Mouse (Mus musculus) liver, embryonic 13.5 days (tissue): Measurements from ENCODE around the gene Ddx39. TPM values are rescaled to one million over a fixed set of nuclear protein-coding genes. Genes with fewer than 3 reads are reported as not detected.

Source experiments
- ATAC-seq: fragments of 200-750 bp; cut with Nextera tagmentation; 2 replicates; pipeline ENCODE4 v1.8.0; 2017; ENCODE audit warnings: low read depth, mild to moderate bottlenecking, moderate number of reproducible peaks, moderate library complexity
- DNase-seq: peaks from one replicate; pipeline ENCODE4 v3.0.0; 2022
- H3K27ac ChIP-seq: fragments of 300-500 bp; sonication (generic); 2 replicates; pipeline ENCODE4 v1.5.1; 2015; ENCODE audit warnings: moderate library complexity, mild to moderate bottlenecking, inconsistent platforms
- H3K27me3 ChIP-seq: fragments of 300-500 bp; sonication (generic); 2 replicates; pipeline ENCODE4 v1.6.1; 2015; ENCODE audit warnings: mild to moderate bottlenecking, inconsistent platforms
- H3K36me3 ChIP-seq: fragments of 300-500 bp; sonication (generic); 2 replicates; pipeline ENCODE4 v1.6.1; 2015; ENCODE audit warnings: mild to moderate bottlenecking, inconsistent platforms
- H3K4me1 ChIP-seq: fragments of 300-500 bp; sonication (generic); replicated peaks from 2 replicates; pipeline ENCODE4 v1.6.1; 2015; ENCODE audit warnings: inconsistent platforms
- H3K4me2 ChIP-seq: fragments of 300-500 bp; sonication (generic); 2 replicates; pipeline ENCODE4 v1.6.1; 2015; ENCODE audit warnings: inconsistent platforms, mild to moderate bottlenecking, moderate library complexity
- H3K4me3 ChIP-seq: fragments of 300-500 bp; sonication (generic); replicated peaks from 2 replicates; pipeline ENCODE4 v1.5.1; 2015; ENCODE audit warnings: mild to moderate bottlenecking, inconsistent platforms
- H3K9ac ChIP-seq: fragments of 300-500 bp; sonication (generic); 2 replicates; pipeline ENCODE4 v1.6.1; 2015; ENCODE audit warnings: mild to moderate bottlenecking, inconsistent platforms
- H3K9me3 ChIP-seq: fragments of 300-500 bp; sonication (generic); replicated peaks from 2 replicates; pipeline ENCODE4 v1.6.1; 2016; ENCODE audit warnings: inconsistent platforms
- WGBS: fragments of 180-500 bp; shearing (Covaris S2); methylation state at CpG from one replicate; pipeline ENCODE4 v1.1.7; 2015; ENCODE audit not compliant: insufficient replicate concordance; 5-methylcytosine and 5-hydroxymethylcytosine counted together
- polyA plus RNA-seq: library from polyadenylated mRNA; unstranded; fragments of >200 nt; fragmentation: Nextera tagmentation; extraction: Ambion mirVana; gene quantifications from 2 replicates; pipeline ENCODE4 v1.2.1, GENCODE M21; 2015

Gene Ddx39
- polyA plus RNA-seq, 1 experiment from 2014 or later, result 294 TPM

DNA sequence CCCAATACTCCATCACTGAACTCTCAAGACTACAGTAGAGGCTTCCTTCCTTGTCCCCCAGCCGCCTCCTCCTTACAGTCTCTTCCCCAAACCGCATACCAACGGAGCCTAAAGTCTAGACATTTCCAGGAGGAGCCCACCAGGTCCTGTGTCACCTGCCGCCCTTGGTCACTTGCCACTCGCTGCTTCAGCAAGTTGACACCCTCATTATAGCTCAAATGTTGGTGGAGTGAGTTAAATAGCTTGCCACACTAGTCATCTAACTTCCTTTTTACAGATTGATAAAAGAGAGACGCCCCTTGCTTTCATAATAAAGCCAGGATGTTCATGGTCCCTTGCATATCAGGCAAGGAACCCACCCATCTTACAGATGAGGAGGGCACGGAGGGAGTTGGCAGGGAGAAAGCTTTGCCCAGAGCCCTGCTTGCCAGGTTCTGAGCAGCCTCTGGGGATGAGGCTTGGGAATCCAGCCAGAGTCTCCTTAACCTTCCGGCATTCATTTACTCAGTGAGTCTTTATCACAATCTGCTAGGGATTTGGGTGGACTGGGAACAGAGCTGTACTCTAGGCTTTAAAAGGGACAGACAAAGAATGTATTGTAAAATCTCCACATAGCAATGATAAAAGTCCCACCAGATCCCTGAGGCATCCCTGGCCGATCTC is 14.4 kb upstream of the Ddx39 start:
- peaks cover 50% of the 10 kb centered on the region for H3K4me1 ChIP-seq
- H3K36me3 ChIP-seq, result no peaks in the 10 kb centered on the region
- no peak overlapping the region for H3K27ac ChIP-seq
- H3K9me3 ChIP-seq, result no peaks in the 10 kb centered on the region
- ATAC-seq (no peak), DNase-seq (no peak)
- WGBS, result 65% methylated on average over 9 of the region's 9 CpGs
- 0 out of 2 replicates have a peak, but pooled peaks cover 3% of the 10 kb centered on the region for H3K27me3 ChIP-seq
- no peak overlapping the region for H3K4me3 ChIP-seq
- no peak overlapping the region for H3K4me2 ChIP-seq
- H3K9ac ChIP-seq, result no peak overlapping the region

DNA sequence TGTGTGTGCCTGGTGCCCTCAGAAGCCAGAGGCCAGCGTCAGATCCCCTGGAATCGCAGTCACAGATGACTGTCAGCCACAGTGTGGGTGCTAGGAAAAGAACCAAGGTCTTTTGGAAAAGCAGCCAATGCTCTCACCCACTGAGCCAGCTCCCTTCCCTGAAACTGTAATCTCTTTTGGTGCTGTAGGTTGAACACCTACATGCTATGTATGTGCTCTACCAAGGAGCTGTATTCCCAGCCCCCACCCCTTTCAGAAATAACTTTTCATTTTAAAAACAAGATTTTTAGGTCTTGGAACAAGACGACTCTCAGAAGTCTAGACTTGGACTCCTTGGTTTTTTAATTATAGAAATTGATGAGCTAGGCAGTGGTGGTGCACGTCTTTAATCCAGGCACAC is 11.6 kb upstream of the Ddx39 start:
- H3K9me3 ChIP-seq, result no peaks in the 10 kb centered on the region
- H3K27me3 ChIP-seq, result 0 out of 2 replicates have a peak, but pooled peaks cover 3% of the 10 kb centered on the region
- ATAC-seq, result no peak
- no peak overlapping the region for H3K4me3 ChIP-seq
- H3K36me3 ChIP-seq, result no peaks in the 10 kb centered on the region
- peaks cover 21% of the 10 kb centered on the region for H3K4me1 ChIP-seq
- H3K4me2 ChIP-seq, result no peak overlapping the region
- H3K27ac ChIP-seq, result no peak overlapping the region
- WGBS, result 62% methylated on average over 4 of the region's 4 CpGs
- no peak overlapping the region for H3K9ac ChIP-seq
- DNase-seq, result no peak

GRCm38 (mm10) chr8:83706411-83706810 is 8.6 kb upstream of the Ddx39 start:
- H3K27ac ChIP-seq, result no peak overlapping the region

DNA sequence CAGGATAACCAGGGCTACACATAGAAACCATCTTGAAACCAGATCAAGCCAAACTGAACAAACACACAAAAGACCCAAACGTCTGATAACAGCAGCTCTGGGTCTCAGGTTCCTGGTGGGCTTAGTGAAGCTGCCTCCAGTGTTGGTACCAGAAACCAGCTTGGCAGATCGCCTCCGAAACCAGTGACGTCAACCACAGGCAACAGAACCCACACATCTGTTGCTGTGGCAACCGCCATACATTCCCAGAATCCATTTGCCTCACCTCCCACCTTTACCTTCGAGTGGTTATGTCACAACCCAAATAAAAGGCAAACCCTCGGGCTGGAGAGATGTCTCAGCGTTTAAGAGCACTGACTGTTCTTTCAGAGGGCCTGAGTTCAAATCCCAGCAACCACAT is 7.4 kb upstream of the Ddx39 start:
- DNase-seq (no peak), ATAC-seq (no peak)
- Histone ChIP-seq H3K9me3 (no peaks in the 10 kb centered on the region), H3K36me3 (no peaks in the 10 kb centered on the region), H3K4me1 (no peaks in the 10 kb centered on the region), H3K27me3 (0 out of 2 replicates have a peak, but pooled peaks cover 3% of the 10 kb centered on the region), H3K9ac (no peak overlapping the region), H3K27ac (no peak overlapping the region), H3K4me2 (no peak overlapping the region), H3K4me3 (no peak overlapping the region)
- 58% methylated on average over 8 of the region's 8 CpGs for WGBS

More at GRCm38 (mm10) chr8:83706411-83706810, 8.6 kb upstream of the Ddx39 start:
- H3K4me3 ChIP-seq, result no peak overlapping the region
- H3K9ac ChIP-seq, result no peak overlapping the region
- no peak for ATAC-seq
- no peaks in the 10 kb centered on the region for H3K4me1 ChIP-seq
- H3K9me3 ChIP-seq, result no peaks in the 10 kb centered on the region
- DNase-seq, result no peak
- no peak overlapping the region for H3K4me2 ChIP-seq
- H3K27me3 ChIP-seq, result 0 out of 2 replicates have a peak, but pooled peaks cover 3% of the 10 kb centered on the region
- WGBS, result 48% methylated on average over 5 of the region's 5 CpGs
- H3K36me3 ChIP-seq, result no peaks in the 10 kb centered on the region

DNA sequence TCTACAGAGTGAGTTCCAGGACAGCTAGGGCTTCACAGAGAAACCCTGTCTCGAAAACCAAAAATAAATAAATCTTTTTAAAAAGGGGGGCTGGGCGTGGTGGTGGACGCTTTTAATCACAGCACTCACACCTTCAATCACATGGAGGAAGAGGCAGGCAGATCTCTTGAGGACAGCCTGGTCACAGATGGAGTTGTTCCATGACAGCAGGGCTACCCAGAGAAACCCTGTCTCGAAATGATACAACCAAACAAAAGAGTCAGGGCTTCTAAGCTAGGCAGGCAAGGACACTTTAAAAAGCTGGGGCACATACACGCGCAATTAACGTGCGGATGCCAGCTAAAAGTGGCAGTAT is 324 bp upstream of the Ddx39 start:
- H3K27me3 ChIP-seq, result no peaks in the 10 kb centered on the region
- peaks cover 38% of the 10 kb centered on the region for H3K4me1 ChIP-seq
- no peaks in the 10 kb centered on the region for H3K9me3 ChIP-seq
- DNase-seq (no peak), ATAC-seq (no peak; the same call in 1 of the 2 replicates)
- peaks cover 10% of the 10 kb centered on the region for H3K36me3 ChIP-seq
- 10% methylated on average over 8 of the region's 8 CpGs for WGBS
- H3K4me3 ChIP-seq, result peak overlapping the region; percentile 95
- H3K27ac ChIP-seq, result peak overlapping the region; percentile 26; the same call in 1 of the 2 replicates
- H3K9ac ChIP-seq, result peak overlapping the region; percentile 31
- H3K4me2 ChIP-seq, result peak overlapping the region; percentile 78

- peak overlapping the region; percentile 78 for H3K4me2 ChIP-seq
- H3K4me3 ChIP-seq, result peak overlapping the region; percentile 95
- WGBS, result under 1% methylated on average over 17 of the region's 17 CpGs
- H3K27ac ChIP-seq, result peak overlapping the region; percentile 93
- H3K9me3 ChIP-seq, result no peaks in the 10 kb centered on the region
- DNase-seq, result no peak
- peaks cover 38% of the 10 kb centered on the region for H3K4me1 ChIP-seq
- ATAC-seq, result no peak
- H3K36me3 ChIP-seq, result peaks cover 22% of the 10 kb centered on the region
- peak overlapping the region; percentile 92 for H3K9ac ChIP-seq
- no peaks in the 10 kb centered on the region for H3K27me3 ChIP-seq
These were observed 794 bp downstream of the Ddx39 start for GRCm38 (mm10) chr8:83715771-83716170.

GRCm38 (mm10) chr8:83716563-83716962 is 1.6 kb downstream of the Ddx39 start:
- peak; percentile 4; the same call in 1 of the 2 replicates for ATAC-seq
- H3K27me3 ChIP-seq, result no peaks in the 10 kb centered on the region
- H3K9ac ChIP-seq, result peak overlapping the region; percentile 92
- DNase-seq, result no peak
- peaks cover 38% of the 10 kb centered on the region for H3K4me1 ChIP-seq
- H3K36me3 ChIP-seq, result peaks cover 30% of the 10 kb centered on the region
- 20% methylated on average over 2 of the region's 2 CpGs for WGBS
- H3K27ac ChIP-seq, result peak overlapping the region; percentile 93
- no peaks in the 10 kb centered on the region for H3K9me3 ChIP-seq
- peak overlapping the region; percentile 95 for H3K4me3 ChIP-seq
- peak overlapping the region; percentile 78 for H3K4me2 ChIP-seq

DNA sequence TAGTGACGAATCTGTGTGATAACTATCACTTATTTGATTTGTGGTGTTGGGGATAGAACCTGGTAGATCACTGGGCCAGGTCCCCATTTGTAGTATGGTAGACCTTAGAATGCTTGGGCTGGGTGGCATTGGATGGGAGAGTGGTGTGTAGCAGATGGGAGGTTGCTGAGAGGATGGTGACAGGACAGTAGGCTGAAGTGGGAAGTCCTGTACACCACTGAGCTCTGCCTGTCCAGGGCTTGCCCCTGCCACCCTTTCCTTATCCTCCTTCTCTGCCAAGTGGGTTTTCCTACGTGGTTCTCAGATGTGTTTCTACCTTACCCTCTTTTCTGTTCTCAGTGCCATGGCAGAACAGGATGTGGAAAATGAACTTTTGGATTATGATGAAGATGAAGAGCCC is 4.1 kb downstream of the Ddx39 start:
- no peak overlapping the region for H3K4me3 ChIP-seq
- DNase-seq, result no peak
- 74% methylated on average over 2 of the region's 2 CpGs for WGBS
- peaks cover 54% of the 10 kb centered on the region for H3K36me3 ChIP-seq
- no peaks in the 10 kb centered on the region for H3K9me3 ChIP-seq
- peaks cover 46% of the 10 kb centered on the region for H3K4me1 ChIP-seq
- no peak overlapping the region for H3K4me2 ChIP-seq
- no peak overlapping the region for H3K9ac ChIP-seq
- no peaks in the 10 kb centered on the region for H3K27me3 ChIP-seq
- no peak for ATAC-seq
- no peak overlapping the region for H3K27ac ChIP-seq

GRCm38 (mm10) chr8:83719693-83720092 is 4.7 kb downstream of the Ddx39 start:
- Histone ChIP-seq H3K4me1 (peaks cover 47% of the 10 kb centered on the region), H3K4me3 (no peak overlapping the region), H3K4me2 (no peak overlapping the region), H3K9me3 (no peaks in the 10 kb centered on the region), H3K9ac (no peak overlapping the region), H3K36me3 (peaks cover 61% of the 10 kb centered on the region), H3K27ac (no peak overlapping the region), H3K27me3 (no peaks in the 10 kb centered on the region)
- ATAC-seq, result no peak
- DNase-seq, result no peak
- 83% methylated on average over 2 of the region's 2 CpGs for WGBS

DNA sequence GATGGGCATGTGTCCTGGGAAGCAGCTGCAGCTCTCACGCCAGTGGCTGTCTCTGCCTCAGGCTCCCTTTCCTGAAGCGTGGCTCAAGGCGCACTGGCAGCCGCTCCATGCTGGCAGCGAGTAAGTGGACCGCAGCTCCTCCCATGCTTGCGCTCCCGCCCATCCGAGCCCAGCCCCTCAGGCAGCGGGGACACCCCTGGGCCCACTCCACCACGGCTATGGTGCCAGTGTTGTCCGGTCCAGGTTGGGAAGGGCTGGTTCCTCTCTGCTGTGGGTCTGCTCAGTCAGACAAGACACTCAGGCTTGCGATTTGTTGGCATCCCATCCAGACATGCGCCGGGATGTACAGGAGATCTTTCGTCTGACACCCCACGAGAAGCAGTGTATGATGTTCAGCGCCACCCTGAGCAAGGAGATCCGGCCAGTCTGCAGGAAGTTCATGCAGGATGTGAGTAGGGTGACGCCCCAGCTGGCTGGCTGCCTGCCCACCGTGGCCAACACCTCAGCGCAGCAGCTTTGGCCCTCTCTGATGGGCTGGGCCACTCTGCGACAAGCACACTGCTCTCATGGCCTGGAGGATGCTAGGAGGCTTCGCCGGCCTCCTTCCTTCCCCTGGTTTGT is 6.5 kb downstream of the Ddx39 start:
- no peak for ATAC-seq

DNA sequence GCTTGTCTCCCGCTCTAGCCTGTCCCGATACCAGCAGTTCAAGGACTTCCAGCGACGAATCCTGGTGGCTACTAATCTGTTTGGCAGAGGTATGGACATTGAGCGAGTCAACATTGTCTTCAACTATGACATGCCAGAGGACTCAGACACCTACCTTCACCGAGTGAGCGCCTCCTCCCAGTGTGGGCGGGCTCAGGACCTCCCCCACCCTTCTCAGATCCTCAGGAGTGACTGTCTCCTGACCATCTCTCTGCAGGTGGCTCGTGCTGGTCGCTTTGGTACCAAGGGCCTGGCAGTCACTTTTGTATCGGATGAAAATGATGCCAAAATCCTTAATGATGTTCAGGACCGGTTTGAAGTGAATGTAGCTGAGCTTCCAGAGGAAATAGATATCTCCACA is 7.7 kb downstream of the Ddx39 start:
- H3K4me2 ChIP-seq, result no peak overlapping the region
- ATAC-seq (no peak), DNase-seq (no peak)
- H3K4me1 ChIP-seq, result peaks cover 28% of the 10 kb centered on the region
- peaks cover 78% of the 10 kb centered on the region for H3K36me3 ChIP-seq
- no peak overlapping the region for H3K4me3 ChIP-seq
- H3K27ac ChIP-seq, result no peak overlapping the region
- H3K9me3 ChIP-seq, result no peaks in the 10 kb centered on the region
- 86% methylated on average over 12 of the region's 12 CpGs for WGBS
- no peaks in the 10 kb centered on the region for H3K27me3 ChIP-seq
- no peak overlapping the region for H3K9ac ChIP-seq

More for the DNA sequence above, 6.5 kb downstream of the Ddx39 start:
- 90% methylated on average over 25 of the region's 25 CpGs for WGBS
- Histone ChIP-seq H3K4me3 (no peak overlapping the region), H3K4me1 (peaks cover 40% of the 10 kb centered on the region), H3K4me2 (no peak overlapping the region), H3K9ac (no peak overlapping the region), H3K27ac (no peak overlapping the region), H3K36me3 (peaks cover 78% of the 10 kb centered on the region), H3K27me3 (no peaks in the 10 kb centered on the region), H3K9me3 (no peaks in the 10 kb centered on the region)
- DNase-seq, result no peak
